ENCODE assay signal across 8 mouse cellular contexts in the genomic region with DNA sequence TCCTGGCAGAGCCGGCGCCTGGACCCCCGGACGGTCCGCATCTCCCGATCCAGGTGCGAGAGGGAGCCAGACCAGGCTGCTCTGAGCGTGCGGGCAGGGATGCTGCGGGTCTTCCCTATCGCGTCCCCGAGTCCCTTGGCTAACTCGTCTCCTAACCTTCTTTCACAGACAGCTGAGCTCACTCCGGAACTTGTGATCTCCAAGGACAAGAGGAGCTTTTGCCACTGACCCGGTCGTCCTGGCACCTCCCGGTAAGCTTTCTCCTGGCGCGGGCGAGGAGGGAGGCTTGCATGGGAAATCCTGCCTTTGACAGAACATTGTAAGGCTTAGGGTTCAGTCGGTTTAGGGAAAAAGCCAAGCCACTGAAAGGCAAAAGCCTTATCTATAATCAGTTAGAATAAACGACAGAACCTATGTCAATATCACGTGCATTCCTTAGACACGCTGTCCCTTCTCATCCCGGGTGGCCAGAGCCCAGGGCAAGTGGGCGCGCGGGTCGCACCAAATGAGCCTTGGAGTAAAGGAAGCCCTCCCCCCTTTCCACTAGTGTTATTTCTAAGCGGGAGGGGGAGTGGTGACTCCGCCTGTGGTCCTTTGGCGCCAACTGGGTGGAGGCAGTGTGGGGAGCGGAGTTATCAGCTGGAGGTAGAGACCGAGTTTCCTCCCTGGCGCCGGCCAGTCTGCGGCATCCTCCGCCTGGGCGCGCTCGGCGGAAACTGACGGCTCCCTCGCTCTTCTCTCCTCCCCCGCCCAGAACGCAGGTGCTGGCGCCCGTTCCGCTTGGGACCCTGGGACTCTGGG. TPM values are rescaled to one million over a fixed set of nuclear protein-coding genes. Genes with fewer than 3 reads are reported as not detected.
DNase-seq lines count a peak whose midpoint lies in the region; ATAC-seq and TF ChIP-seq lines count a peak whose summit lies in the region.

No protein-coding gene starts in this region.

- H3K4me1 ChIP-seq in ES-Bruce4 (ENCODE audit: control insufficient read depth, insufficient read depth, low read length) = no peaks in the 10 kb centered on the region
- H3K4me1 ChIP-seq in bone marrow, adult 2 months (ENCODE audit: control insufficient read depth, insufficient read depth, low read length) = peaks cover 1% of the 10 kb centered on the region; the same call in 1 of the 2 replicates
- H3K4me1 ChIP-seq in intestine, embryonic 14.5 days (replicated peaks; ENCODE audit: control insufficient read depth, insufficient read depth, low read length) = peaks cover 62% of the 10 kb centered on the region
- peaks cover 34% of the 10 kb centered on the region for H3K4me1 ChIP-seq in liver, embryonic 16.5 days (ENCODE audit: control insufficient read depth, low read depth, low read length)
- H3K4me1 ChIP-seq in neural tube, embryonic 11.5 days (ENCODE audit: control insufficient read depth, insufficient read depth, low read length) = peaks cover 66% of the 10 kb centered on the region

- ATAC-seq in intestine, embryonic 14.5 days (replicated peaks; ENCODE audit: low FRiP score, low TSS enrichment, low read depth) = 0 out of 2 replicates have a peak, but pooled peaks have one; percentile 4
- peak; percentile 5; the same call in 1 of the 2 replicates for ATAC-seq in liver, embryonic 16.5 days (ENCODE audit: low read depth)
- no peak; the same call in 1 of the 2 replicates for ATAC-seq in neural tube, embryonic 11.5 days (ENCODE audit: insufficient read depth, low FRiP score, low TSS enrichment)

- peak overlapping the region; percentile 63 for H3K9ac ChIP-seq in ES-Bruce4 (ENCODE audit: low read depth, poor library complexity, severe bottlenecking)
- peak overlapping the region; percentile 87 for H3K9ac ChIP-seq in intestine, embryonic 14.5 days (ENCODE audit: low read length)
- peak overlapping the region; percentile 57 for H3K9ac ChIP-seq in liver, embryonic 16.5 days (ENCODE audit: low read depth, low read length)
- H3K9ac ChIP-seq in neural tube, embryonic 11.5 days (ENCODE audit: low read length) = peak overlapping the region; percentile 92

- H3K27ac ChIP-seq in ES-Bruce4 (ENCODE audit: insufficient read depth, low read length) = no peak overlapping the region
- peak overlapping the region; percentile 80 for H3K27ac ChIP-seq in bone marrow, adult 2 months (ENCODE audit: control insufficient read depth, insufficient read depth, low read depth, low read length, poor library complexity)
- peak overlapping the region; percentile 97 for H3K27ac ChIP-seq in intestine, embryonic 14.5 days (ENCODE audit: low read depth)
- H3K27ac ChIP-seq in liver, embryonic 16.5 days (ENCODE audit: low read length) = peak overlapping the region; percentile 71
- peak overlapping the region; percentile 69 for H3K27ac ChIP-seq in neural tube, embryonic 11.5 days (ENCODE audit: low read depth, low read length)

- H3K36me3 ChIP-seq in ES-Bruce4 (ENCODE audit: control insufficient read depth, insufficient read depth, low read length, poor library complexity, severe bottlenecking) = no peaks in the 10 kb centered on the region
- no peaks in the 10 kb centered on the region; the same call in 1 of the 2 replicates for H3K36me3 ChIP-seq in intestine, embryonic 14.5 days (ENCODE audit: control insufficient read depth, insufficient read depth, low read length)
- H3K36me3 ChIP-seq in liver, embryonic 16.5 days (ENCODE audit: control insufficient read depth, insufficient read depth) = no peaks in the 10 kb centered on the region
- no peaks in the 10 kb centered on the region; the same call in 1 of the 2 replicates for H3K36me3 ChIP-seq in neural tube, embryonic 11.5 days (ENCODE audit: control insufficient read depth, insufficient read depth, low read length)

- peaks cover 19% of the 10 kb centered on the region for H3K27me3 ChIP-seq in ES-Bruce4 (ENCODE audit: control insufficient read depth, insufficient read depth, low read length, poor library complexity, severe bottlenecking)
- H3K27me3 ChIP-seq in intestine, embryonic 14.5 days (replicated peaks; ENCODE audit: control insufficient read depth, insufficient read depth, low read length) = no peaks in the 10 kb centered on the region
- H3K27me3 ChIP-seq in liver, embryonic 16.5 days (ENCODE audit: control insufficient read depth, insufficient read depth, low read depth, low read length) = peaks cover 98% of the 10 kb centered on the region
- no peaks in the 10 kb centered on the region for H3K27me3 ChIP-seq in neural tube, embryonic 11.5 days (ENCODE audit: control insufficient read depth, insufficient read depth, low read length)

- peak; percentile 75 for DNase-seq in gastrocnemius, postnatal 25 days
- DNase-seq in intestine, embryonic 14.5 days (ENCODE audit: low spot score) = peak; percentile 87
- DNase-seq in neural tube, embryonic 11.5 days (ENCODE audit: low spot score) = peak; percentile 68
- DNase-seq in thymus, postnatal 14 days = peak; percentile 89
- no peak for DNase-seq in layer of hippocampus, postnatal 25 days (ENCODE audit: extremely low spot score in 1 of 2, low spot score in 1 of 2)

- H3K4me3 ChIP-seq in ES-Bruce4 (ENCODE audit: low read depth, low read length) = peak overlapping the region; percentile 57
- peak overlapping the region; percentile 84 for H3K4me3 ChIP-seq in bone marrow, adult 2 months (replicated peaks; ENCODE audit: control insufficient read depth, low read depth, low read length)
- H3K4me3 ChIP-seq in intestine, embryonic 14.5 days (ENCODE audit: low read depth, low read length) = peak overlapping the region; percentile 65
- peak overlapping the region; percentile 61 for H3K4me3 ChIP-seq in liver, embryonic 16.5 days (ENCODE audit: low read depth, low read length)
- H3K4me3 ChIP-seq in neural tube, embryonic 11.5 days (ENCODE audit: low read depth, low read length) = peak overlapping the region; percentile 81

- TF ChIP-seq CTCF in ES-Bruce4 (IDR thresholded peaks at IDR 0.05; ENCODE audit: low read depth, low read length) = no peak
- no peak for TF ChIP-seq CTCF in bone marrow, adult 2 months (IDR thresholded peaks at IDR 0.05; ENCODE audit: control insufficient read depth, insufficient read depth, low read length)

- H3K4me2 ChIP-seq in intestine, embryonic 14.5 days (ENCODE audit: low read length) = peak overlapping the region; percentile 73
- peak overlapping the region; percentile 58 for H3K4me2 ChIP-seq in liver, embryonic 16.5 days (ENCODE audit: low read depth, low read length)
- peak overlapping the region; percentile 83 for H3K4me2 ChIP-seq in neural tube, embryonic 11.5 days (ENCODE audit: low read depth)

- no peak for TF ChIP-seq EP300 in ES-Bruce4 (IDR thresholded peaks at IDR 0.05; ENCODE audit: insufficient read depth, low read depth, low read length)

- TF ChIP-seq POLR2A in ES-Bruce4 (IDR thresholded peaks at IDR 0.05; ENCODE audit: insufficient read depth, low read length) = no peak
- TF ChIP-seq POLR2A in bone marrow, adult 2 months (IDR thresholded peaks at IDR 0.05; ENCODE audit: borderline replicate concordance, control insufficient read depth, low read depth, low read length) = peak; percentile 64; the same call in 1 of the 2 replicates

- no peaks in the 10 kb centered on the region for H3K9me3 ChIP-seq in ES-Bruce4 (replicated peaks; ENCODE audit: control insufficient read depth, insufficient read depth, low read length, poor library complexity, severe bottlenecking)
- no peaks in the 10 kb centered on the region for H3K9me3 ChIP-seq in intestine, embryonic 14.5 days (ENCODE audit: control insufficient read depth, low read length)
- no peaks in the 10 kb centered on the region for H3K9me3 ChIP-seq in liver, embryonic 16.5 days (replicated peaks; ENCODE audit: control insufficient read depth, low read length)
- H3K9me3 ChIP-seq in neural tube, embryonic 11.5 days (ENCODE audit: control insufficient read depth, low read length) = no peaks in the 10 kb centered on the region

- WGBS in bone marrow, adult 2 months = under 1% methylated on average over 50 of the region's 50 CpGs
- under 1% methylated on average over 50 of the region's 50 CpGs for WGBS in intestine, embryonic 14.5 days
- under 1% methylated on average over 50 of the region's 50 CpGs for WGBS in liver, embryonic 16.5 days (ENCODE audit: insufficient replicate concordance)
- WGBS in neural tube, embryonic 11.5 days = under 1% methylated on average over 50 of the region's 50 CpGs

RNA-seq across cellular contexts. Expression of a gene that starts 1.0 kb away (rescaled TPM):
- polyA plus RNA-seq in ES-Bruce4 (2011; ENCODE audit: insufficient read depth, insufficient read length, low read depth, missing spikeins) = 9.6 and 11.0 TPM in 2 replicates
- 14.5 and 33.8 TPM in 2 replicates for polyA plus RNA-seq in bone marrow, adult 2 months (2011; ENCODE audit: insufficient read depth, insufficient read length, low replicate concordance, missing spikeins)
- total RNA-seq in gastrocnemius, postnatal 25 days (2021) = 10 to 100 TPM; 13.5 to 21.2 TPM
- polyA plus RNA-seq in intestine, embryonic 14.5 days (2014; fragmentation: Nextera tagmentation; extraction: Ambion mirVana) = 325 and 351 TPM in 2 replicates
- polyA plus RNA-seq in liver, embryonic 16.5 days (2015; fragmentation: Nextera tagmentation; extraction: Ambion mirVana) = 37.5 and 40.6 TPM in 2 replicates
- 440 and 470 TPM in 2 replicates for polyA plus RNA-seq in neural tube, embryonic 11.5 days (2014; fragmentation: Nextera tagmentation; extraction: Ambion mirVana)
- 10 to 100 TPM; 51.7 to 62.5 TPM for total RNA-seq in layer of hippocampus, postnatal 25 days (2021)

RNA-seq across cellular contexts. Expression of a gene that starts 27.9 kb away (rescaled TPM):
- 3.1 and 6.3 TPM in 2 replicates for polyA plus RNA-seq in ES-Bruce4 (2011; ENCODE audit: insufficient read depth, insufficient read length, low read depth, missing spikeins)
- 146 and 157 TPM in 2 replicates for polyA plus RNA-seq in bone marrow, adult 2 months (2011; ENCODE audit: insufficient read depth, insufficient read length, low replicate concordance, missing spikeins)
- 1 to 10 TPM; 1.8 to 3.5 TPM for total RNA-seq in gastrocnemius, postnatal 25 days (2021)
- 4.1 and 5.0 TPM in 2 replicates for polyA plus RNA-seq in intestine, embryonic 14.5 days (2014; fragmentation: Nextera tagmentation; extraction: Ambion mirVana)
- polyA plus RNA-seq in liver, embryonic 16.5 days (2015; fragmentation: Nextera tagmentation; extraction: Ambion mirVana) = 83.5 and 93.6 TPM in 2 replicates
- 7.2 and 7.6 TPM in 2 replicates for polyA plus RNA-seq in neural tube, embryonic 11.5 days (2014; fragmentation: Nextera tagmentation; extraction: Ambion mirVana)
- 1 to 10 TPM in 1 of 2 experiments, under 1 TPM in 1; 0.59 to 1.2 TPM for total RNA-seq in layer of hippocampus, postnatal 25 days (2021)

Comparison
In these comparisons a context has a peak if more than half of its experiments do, and no peak if none do; other contexts are left out.
1. DNase-seq: peak in gastrocnemius, postnatal 25 days (single experiment), intestine, embryonic 14.5 days (single experiment), neural tube, embryonic 11.5 days (single experiment) and thymus, postnatal 14 days (single experiment); none in layer of hippocampus, postnatal 25 days (0 of 2).
2. Peak in every context shown above with its lines, with median percentiles within 50 percentile points of each other: H3K4me3 ChIP-seq, H3K9ac ChIP-seq and H3K4me2 ChIP-seq.